Mouse (Mus musculus): Measurements from ENCODE around the gene Tmem43. TPM values are rescaled to one million over a fixed set of nuclear protein-coding genes. Genes with fewer than 3 reads are reported as not detected.

Tmem43 gene
- polyA plus RNA-seq, 1 experiment from 2014 or later = 32.7 TPM

GRCm38 (mm10) chr6:91473805-91474440 lies 420 bp downstream of the Tmem43 start:
- Histone ChIP-seq H3K36me3 (ENCODE audit: inconsistent target) (peaks cover 18% of the 10 kb centered on the region), H3K4me3 (ENCODE audit: inconsistent target) (peak overlapping the region; percentile 98), H3K27ac (peak overlapping the region; percentile 58), H3K79me2 (ENCODE audit: inconsistent target) (peaks cover 75% of the 10 kb centered on the region)
- WGBS (ENCODE audit: missing documents) = 1% methylated on average over 26 of the region's 27 CpGs

- Histone ChIP-seq H3K4me3 (ENCODE audit: inconsistent target) (peak overlapping the region; percentile 98), H3K27ac (peak overlapping the region; percentile 58), H3K79me2 (ENCODE audit: inconsistent target) (peaks cover 68% of the 10 kb centered on the region), H3K36me3 (ENCODE audit: inconsistent target) (peaks cover 25% of the 10 kb centered on the region)
- 55% methylated on average over 9 of the region's 9 CpGs for WGBS (ENCODE audit: missing documents)
These were observed 1.1 kb downstream of the Tmem43 start for GRCm38 (mm10) chr6:91474441-91475190.

- peaks cover 49% of the 10 kb centered on the region for H3K79me2 ChIP-seq (ENCODE audit: inconsistent target)
- peaks cover 44% of the 10 kb centered on the region for H3K36me3 ChIP-seq (ENCODE audit: inconsistent target)
- 100% methylated on average over 2 of the region's 2 CpGs for WGBS (ENCODE audit: missing documents)
- no peak overlapping the region for H3K27ac ChIP-seq
- H3K4me3 ChIP-seq (ENCODE audit: inconsistent target) = no peak overlapping the region
These were observed 3.0 kb downstream of the Tmem43 start for GRCm38 (mm10) chr6:91476541-91476940.

- H3K36me3 ChIP-seq (ENCODE audit: inconsistent target) = peaks cover 78% of the 10 kb centered on the region
- H3K4me3 ChIP-seq (ENCODE audit: inconsistent target) = no peak overlapping the region
These were observed 9.9 kb downstream of the Tmem43 start for GRCm38 (mm10) chr6:91483371-91483770.

GRCm38 (mm10) chr6:91486736-91487453 lies 13.4 kb downstream of the Tmem43 start:
- no peak overlapping the region for H3K27ac ChIP-seq
- H3K79me2 ChIP-seq (ENCODE audit: inconsistent target) = no peaks in the 10 kb centered on the region
- H3K36me3 ChIP-seq (ENCODE audit: inconsistent target) = peaks cover 43% of the 10 kb centered on the region
- 96% methylated on average over 15 of the region's 15 CpGs for WGBS (ENCODE audit: missing documents)
- H3K4me3 ChIP-seq (ENCODE audit: inconsistent target) = no peak overlapping the region

More at GRCm38 (mm10) chr6:91483371-91483770, 9.9 kb downstream of the Tmem43 start:
- H3K27ac ChIP-seq = no peak overlapping the region
- WGBS (ENCODE audit: missing documents) = 53% methylated on average over 2 of the region's 2 CpGs
- H3K79me2 ChIP-seq (ENCODE audit: inconsistent target) = no peaks in the 10 kb centered on the region

- WGBS (ENCODE audit: missing documents) = 41% methylated on average over 9 of the region's 9 CpGs
- Histone ChIP-seq H3K79me2 (ENCODE audit: inconsistent target) (no peaks in the 10 kb centered on the region), H3K36me3 (ENCODE audit: inconsistent target) (peaks cover 30% of the 10 kb centered on the region), H3K4me3 (ENCODE audit: inconsistent target) (no peak overlapping the region), H3K27ac (peak overlapping the region; percentile 61)
These were observed 15.2 kb downstream of the Tmem43 start for GRCm38 (mm10) chr6:91488496-91489212.

- no peak overlapping the region for H3K4me3 ChIP-seq (ENCODE audit: inconsistent target)
- peaks cover 27% of the 10 kb centered on the region for H3K36me3 ChIP-seq (ENCODE audit: inconsistent target)
- no peak overlapping the region; the same call in 1 of the 2 replicates for H3K27ac ChIP-seq
- H3K79me2 ChIP-seq (ENCODE audit: inconsistent target) = no peaks in the 10 kb centered on the region
- WGBS (ENCODE audit: missing documents) = 80% methylated on average over 10 of the region's 10 CpGs
These were observed 16.4 kb downstream of the Tmem43 start for GRCm38 (mm10) chr6:91489872-91490271.

GRCm38 (mm10) chr6:91491004-91491403 lies 17.5 kb downstream of the Tmem43 start:
- Histone ChIP-seq H3K79me2 (ENCODE audit: inconsistent target) (no peaks in the 10 kb centered on the region), H3K4me3 (ENCODE audit: inconsistent target) (no peak overlapping the region), H3K36me3 (ENCODE audit: inconsistent target) (peaks cover 21% of the 10 kb centered on the region), H3K27ac (no peak overlapping the region)
- 90% methylated on average over 6 of the region's 6 CpGs for WGBS (ENCODE audit: missing documents)

GRCm38 (mm10) chr6:91493053-91493452 lies 19.6 kb downstream of the Tmem43 start:
- H3K36me3 ChIP-seq (ENCODE audit: inconsistent target) = peaks cover 26% of the 10 kb centered on the region
- 45% methylated on average over 8 of the region's 10 CpGs for WGBS (ENCODE audit: missing documents)
- no peak overlapping the region for H3K27ac ChIP-seq

GRCm38 (mm10) chr6:91494526-91494925 lies 21.0 kb downstream of the Tmem43 start:
- WGBS (ENCODE audit: missing documents) = 77% methylated on average over 8 of the region's 8 CpGs
- Histone ChIP-seq H3K79me2 (ENCODE audit: inconsistent target) (no peaks in the 10 kb centered on the region), H3K4me3 (ENCODE audit: inconsistent target) (no peak overlapping the region), H3K36me3 (ENCODE audit: inconsistent target) (peaks cover 40% of the 10 kb centered on the region), H3K27ac (no peak overlapping the region)

More at GRCm38 (mm10) chr6:91493053-91493452, 19.6 kb downstream of the Tmem43 start:
- Histone ChIP-seq H3K79me2 (ENCODE audit: inconsistent target) (no peaks in the 10 kb centered on the region), H3K4me3 (ENCODE audit: inconsistent target) (no peak overlapping the region)

GRCm38 (mm10) chr6:91503302-91503701 lies 29.8 kb downstream of the Tmem43 start:
- no peak overlapping the region for H3K27ac ChIP-seq
- H3K4me3 ChIP-seq (ENCODE audit: inconsistent target) = no peak overlapping the region
- 100% methylated on average over 1 of the region's 1 CpGs for WGBS (ENCODE audit: missing documents)
- H3K79me2 ChIP-seq (ENCODE audit: inconsistent target) = no peaks in the 10 kb centered on the region
- H3K36me3 ChIP-seq (ENCODE audit: inconsistent target) = peaks cover 59% of the 10 kb centered on the region

- Histone ChIP-seq H3K4me3 (ENCODE audit: inconsistent target) (no peak overlapping the region), H3K36me3 (ENCODE audit: inconsistent target) (peaks cover 34% of the 10 kb centered on the region), H3K27ac (peak overlapping the region; percentile 63), H3K79me2 (ENCODE audit: inconsistent target) (no peaks in the 10 kb centered on the region)
- 0% methylated on average over 5 of the region's 5 CpGs for WGBS (ENCODE audit: missing documents)
These were observed 32.5 kb downstream of the Tmem43 start for GRCm38 (mm10) chr6:91506036-91506435.

- no peak overlapping the region for H3K4me3 ChIP-seq (ENCODE audit: inconsistent target)
- H3K36me3 ChIP-seq (ENCODE audit: inconsistent target) = peaks cover 18% of the 10 kb centered on the region
- H3K79me2 ChIP-seq (ENCODE audit: inconsistent target) = peaks cover 7% of the 10 kb centered on the region; the same call in 1 of the 2 replicates
- no peak overlapping the region for H3K27ac ChIP-seq
- 64% methylated on average over 3 of the region's 3 CpGs for WGBS (ENCODE audit: missing documents)
These were observed 34.5 kb downstream of the Tmem43 start for GRCm38 (mm10) chr6:91508041-91508440.

- WGBS (ENCODE audit: missing documents) = 35% methylated on average over 7 of the region's 7 CpGs
- no peak overlapping the region for H3K4me3 ChIP-seq (ENCODE audit: inconsistent target)
- peaks cover 19% of the 10 kb centered on the region; the same call in 1 of the 2 replicates for H3K79me2 ChIP-seq (ENCODE audit: inconsistent target)
- peaks cover 6% of the 10 kb centered on the region; the same call in 1 of the 2 replicates for H3K36me3 ChIP-seq (ENCODE audit: inconsistent target)
- H3K27ac ChIP-seq = no peak overlapping the region
These were observed 35.8 kb downstream of the Tmem43 start for GRCm38 (mm10) chr6:91509326-91509725.
